Mouse (Mus musculus) skeletal muscle tissue, adult 2 months (tissue): ENCODE results near the gene Spats2.

Experiments used
- DNase-seq: peaks from one replicate; pipeline ENCODE4 v3.0.0-alpha.2; 2012; ENCODE audit warnings: low read depth, low spot score

Spats2 gene

GRCm38 (mm10) chr15:99097840-99098492 lies 27.8 kb upstream of the Spats2 start:
- DNase-seq = no peak

- DNase-seq = no peak
These were observed 27.2 kb upstream of the Spats2 start for GRCm38 (mm10) chr15:99098493-99098861.

DNA sequence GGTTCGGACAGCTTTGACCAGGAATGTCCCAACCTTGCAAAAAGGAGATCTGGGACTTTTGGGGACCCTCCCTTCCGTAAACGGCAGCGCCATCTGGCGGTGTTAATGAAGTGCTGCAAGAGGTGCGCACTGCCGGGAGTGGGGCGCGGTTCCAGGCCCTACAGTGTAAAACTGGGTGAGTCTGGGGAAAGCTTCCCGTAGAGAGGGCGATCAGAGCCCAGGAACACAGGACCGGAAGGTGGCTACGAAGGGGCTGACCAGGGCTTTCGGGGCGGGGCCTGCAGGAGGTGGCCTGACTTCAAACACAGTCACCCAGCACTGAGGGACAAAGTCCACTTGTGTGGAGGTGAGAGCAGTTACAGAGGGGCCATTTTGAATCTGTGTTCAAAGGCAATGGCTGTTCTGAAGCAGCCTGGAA lies 26.6 kb upstream of the Spats2 start:
- DNase-seq = peak; percentile 16

- DNase-seq = no peak
These were observed 25.7 kb upstream of the Spats2 start for GRCm38 (mm10) chr15:99099984-99100383.

GRCm38 (mm10) chr15:99105238-99105637 lies 20.5 kb upstream of the Spats2 start:
- no peak for DNase-seq

GRCm38 (mm10) chr15:99107866-99108265 lies 17.9 kb upstream of the Spats2 start:
- no peak for DNase-seq

- no peak for DNase-seq
These were observed 14.6 kb upstream of the Spats2 start for GRCm38 (mm10) chr15:99111139-99111538.

GRCm38 (mm10) chr15:99111809-99112208 lies 13.9 kb upstream of the Spats2 start:
- DNase-seq = no peak

DNA sequence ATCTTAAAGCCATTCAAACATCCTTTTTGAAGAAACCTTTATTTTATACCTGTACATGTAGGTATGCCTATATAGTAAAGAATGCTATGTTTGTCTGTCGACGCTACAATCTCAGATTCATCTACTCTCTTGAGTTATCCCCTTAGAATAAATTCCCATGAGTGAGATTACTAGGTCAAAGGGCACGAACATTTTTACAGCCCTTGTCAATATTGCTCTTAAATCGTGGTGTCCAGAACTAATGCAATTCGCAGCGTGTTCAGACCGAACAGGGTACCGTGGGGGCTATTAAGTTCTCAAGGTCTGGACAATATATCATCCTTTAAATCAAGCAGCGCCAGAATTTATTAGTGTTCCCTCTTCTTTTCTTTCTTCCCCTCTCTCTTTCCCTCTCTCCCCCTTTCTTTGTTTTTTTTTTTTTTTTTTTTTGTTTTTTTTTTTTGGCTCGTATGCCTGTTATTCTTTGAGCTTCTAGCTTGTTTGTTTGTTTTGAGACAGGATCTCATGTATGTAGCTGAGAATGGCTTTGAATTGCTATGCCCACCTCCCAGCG lies 12.8 kb upstream of the Spats2 start:
- no peak for DNase-seq

GRCm38 (mm10) chr15:99113396-99113975 lies 12.2 kb upstream of the Spats2 start:
- DNase-seq = no peak

DNA sequence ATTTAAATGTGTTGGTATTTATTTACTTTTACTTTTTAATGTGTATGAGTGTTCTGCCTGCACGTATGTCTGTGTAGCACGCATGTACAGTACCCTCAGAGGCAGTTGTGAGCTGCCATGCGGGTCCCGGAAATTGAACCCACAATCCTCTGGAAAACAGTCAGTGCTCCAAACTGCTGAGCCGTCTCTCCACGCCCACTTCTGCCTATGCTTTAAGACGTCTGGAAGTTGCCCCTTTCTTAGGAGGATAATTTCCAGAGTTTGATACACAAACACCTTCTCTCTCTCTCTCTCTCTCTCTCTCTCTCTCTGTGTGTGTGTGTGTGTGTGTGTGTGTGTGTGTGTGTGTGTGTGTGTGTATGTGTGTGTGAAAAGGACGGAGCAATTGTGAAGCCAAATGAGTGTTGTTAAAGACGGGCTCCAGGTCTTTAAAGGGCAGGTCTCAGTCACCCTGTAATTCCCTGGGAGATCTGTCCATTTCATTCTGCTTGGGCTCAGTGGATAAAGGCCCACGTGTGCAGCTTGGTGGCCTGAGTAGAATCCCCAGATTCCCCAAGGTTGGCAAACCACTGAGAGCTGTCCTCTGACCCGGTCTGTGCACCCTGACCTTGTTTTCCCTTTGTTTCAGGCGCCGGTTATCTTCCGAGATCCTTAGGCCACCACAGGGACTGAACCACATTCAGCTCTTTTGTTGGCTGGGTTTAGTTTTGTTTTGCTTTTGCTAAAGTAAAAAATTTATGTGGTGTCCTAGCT lies 11.2 kb upstream of the Spats2 start:
- DNase-seq = no peak

DNA sequence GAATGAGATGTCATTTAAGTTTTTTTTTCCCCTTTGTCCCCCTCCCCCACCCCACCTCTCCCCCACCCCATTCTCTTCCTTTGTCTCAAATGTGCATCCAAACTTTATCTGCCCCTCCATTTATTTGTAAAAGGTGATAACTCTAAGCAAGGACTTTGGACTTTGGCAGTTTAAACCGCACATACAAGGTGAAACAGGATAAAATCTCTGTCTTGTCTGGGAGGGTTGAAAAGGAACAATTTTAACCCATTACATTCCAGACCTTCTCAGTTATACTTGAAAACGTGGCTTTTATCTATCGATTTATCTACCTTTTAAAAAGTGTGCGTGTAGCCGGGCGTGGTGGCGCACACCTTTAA lies 10.7 kb upstream of the Spats2 start:
- DNase-seq = no peak

- no peak for DNase-seq
These were observed 9.2 kb upstream of the Spats2 start for GRCm38 (mm10) chr15:99116539-99116938.

- no peak for DNase-seq
These were observed 4.9 kb upstream of the Spats2 start for GRCm38 (mm10) chr15:99120814-99121213.

- DNase-seq = no peak
These were observed 3.1 kb upstream of the Spats2 start for GRCm38 (mm10) chr15:99122642-99123041.

- DNase-seq = peak; percentile 49
These were observed 532 bp downstream of the Spats2 start for GRCm38 (mm10) chr15:99126081-99126815.

DNA sequence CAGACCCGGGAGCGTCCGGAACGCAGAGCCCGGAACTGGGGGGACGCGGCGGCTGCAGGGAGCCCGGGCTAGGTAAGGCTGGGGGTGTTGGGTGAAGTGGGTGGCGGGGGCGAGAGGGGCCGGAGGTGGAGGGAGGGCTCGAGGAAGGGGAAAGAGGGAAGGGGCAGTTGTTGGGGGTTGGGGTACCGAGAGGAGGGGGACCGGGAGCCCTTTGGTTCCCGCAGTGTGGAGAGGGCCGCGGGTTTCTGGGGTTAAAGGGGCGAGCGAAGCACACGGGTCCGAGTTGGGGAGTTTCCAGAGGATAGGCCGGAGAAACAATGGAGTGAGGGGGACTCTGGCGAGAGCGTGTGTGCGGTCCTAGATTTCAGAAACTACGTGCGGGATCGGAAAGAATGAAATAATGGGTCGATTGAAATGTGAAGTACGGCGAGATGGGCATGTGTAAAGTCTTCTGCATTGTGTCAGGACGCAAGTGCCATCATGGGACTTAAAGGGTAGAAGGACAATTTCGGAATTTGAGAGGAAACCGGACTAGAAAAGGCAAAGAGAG lies 1.2 kb downstream of the Spats2 start:
- no peak for DNase-seq

DNA sequence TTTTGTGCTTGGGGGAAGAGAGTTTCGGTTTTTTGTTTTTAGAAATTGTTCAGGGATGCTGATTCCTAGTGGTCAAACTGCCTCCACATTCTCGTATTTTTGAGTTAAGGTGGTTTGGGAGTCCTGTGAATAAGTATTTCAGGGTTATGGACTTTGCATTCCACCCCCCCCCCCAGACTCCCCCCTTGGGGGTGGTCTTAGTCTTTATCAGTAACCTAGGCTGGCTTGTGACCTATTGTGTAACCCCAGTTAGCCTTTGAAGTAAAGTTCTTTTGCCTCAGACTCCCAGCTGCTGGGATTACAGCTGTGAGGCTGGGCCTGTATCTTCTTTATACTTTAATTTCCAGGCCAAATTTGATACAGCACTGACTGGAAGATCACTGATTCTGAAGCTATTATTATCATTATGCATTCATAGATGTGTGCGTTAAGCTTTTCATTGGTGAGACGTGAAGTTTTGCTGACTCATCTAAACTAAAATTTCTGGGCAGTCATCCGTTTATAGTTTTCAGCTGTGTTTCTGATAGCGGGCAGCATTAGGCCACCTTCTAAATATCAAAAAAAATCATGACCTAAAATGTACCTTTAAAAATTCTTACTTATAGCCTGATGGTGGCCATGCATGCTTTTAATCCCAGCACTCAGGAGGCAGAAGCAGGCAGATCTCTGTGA lies 2.3 kb downstream of the Spats2 start:
- DNase-seq = no peak

DNA sequence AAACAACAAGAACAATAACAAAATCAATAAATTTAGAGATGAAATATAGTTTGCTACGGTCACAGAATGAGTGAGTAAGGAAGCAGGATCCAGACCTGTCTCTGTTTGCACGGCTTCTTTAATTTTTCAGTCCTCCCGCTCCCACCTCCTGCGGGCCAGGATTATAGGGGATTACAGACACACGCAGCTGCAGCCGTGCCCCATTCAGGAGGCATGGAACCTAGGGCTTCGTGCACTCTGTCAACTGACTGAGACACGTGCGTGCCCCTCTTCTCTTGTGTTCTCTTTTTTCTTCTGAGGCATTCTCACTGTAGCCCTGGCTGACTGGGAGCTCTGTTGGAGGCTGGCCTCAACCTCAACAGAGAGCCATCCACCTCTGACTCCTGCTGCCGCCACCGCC lies 3.7 kb downstream of the Spats2 start:
- DNase-seq = no peak

DNA sequence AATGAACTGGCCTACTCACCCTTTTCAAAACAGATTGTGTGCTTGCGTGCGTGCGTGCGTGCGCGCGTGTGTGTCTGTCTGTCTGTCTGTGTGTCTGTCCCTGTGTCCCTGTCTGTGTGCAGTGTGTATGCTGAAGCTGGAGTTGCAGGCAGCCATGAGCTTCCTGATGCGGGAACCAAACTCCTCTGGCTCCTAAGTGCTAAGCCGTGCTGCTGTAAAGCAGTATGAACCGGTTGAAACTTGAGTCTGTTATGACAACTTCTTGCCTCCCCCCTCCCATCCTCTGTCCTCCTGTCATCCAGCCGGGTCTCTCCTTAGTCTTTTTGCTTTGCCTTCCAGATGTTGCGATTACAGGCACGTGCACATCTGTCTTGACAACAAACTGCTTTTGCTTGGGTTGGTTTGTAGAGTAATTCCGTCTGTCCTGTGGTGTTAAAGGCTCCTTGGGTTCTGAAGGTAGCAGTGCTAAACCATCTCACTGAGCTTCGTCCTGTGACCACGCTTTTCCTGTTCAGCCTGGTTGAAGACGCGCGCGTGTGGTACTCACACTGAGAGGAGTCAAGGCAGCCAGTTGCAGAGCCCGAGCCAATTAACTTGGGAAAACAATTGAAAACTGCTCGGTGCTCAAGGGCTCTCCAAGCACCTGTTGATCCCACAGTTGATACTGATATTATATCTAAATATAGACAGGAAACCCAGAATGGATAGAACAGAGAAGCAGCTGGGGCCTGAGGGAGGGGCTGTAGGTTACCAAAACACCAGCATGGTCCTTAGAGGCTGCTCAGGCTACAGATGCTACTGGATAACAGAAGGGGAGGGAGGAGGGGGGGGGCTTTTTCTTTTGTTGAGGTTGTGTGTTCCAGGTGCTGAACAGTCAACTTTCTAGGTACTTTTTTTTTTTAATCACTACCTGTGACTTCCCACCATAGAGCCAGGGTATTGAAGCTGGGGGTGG lies 4.5 kb downstream of the Spats2 start:
- no peak for DNase-seq
